Mouse (Mus musculus) gastrocnemius, adult 8-10 months (tissue): Measurements from ENCODE around the gene Clk3. TPM values are rescaled to one million over a fixed set of nuclear protein-coding genes. Genes with fewer than 3 reads are reported as not detected.
A peak's percentile ranks its signal among the peaks of the same experiment; 100 is the strongest.

Experiments used
- DNase-seq, 2 experiments: peaks; one replicate each; pipeline ENCODE4 v3.0.0; 2022; ENCODE audit warnings: low spot score in 2 of 2
- total RNA-seq, 4 experiments: library from RNA; stranded (reverse); gene quantifications; 2 replicates each; pipeline ENCODE4 v1.2.4; 2022

The Clk3 gene
- total RNA-seq, 4 experiments from 2014 or later, result 41.4 to 61.1 (median 44.6) TPM

DNA sequence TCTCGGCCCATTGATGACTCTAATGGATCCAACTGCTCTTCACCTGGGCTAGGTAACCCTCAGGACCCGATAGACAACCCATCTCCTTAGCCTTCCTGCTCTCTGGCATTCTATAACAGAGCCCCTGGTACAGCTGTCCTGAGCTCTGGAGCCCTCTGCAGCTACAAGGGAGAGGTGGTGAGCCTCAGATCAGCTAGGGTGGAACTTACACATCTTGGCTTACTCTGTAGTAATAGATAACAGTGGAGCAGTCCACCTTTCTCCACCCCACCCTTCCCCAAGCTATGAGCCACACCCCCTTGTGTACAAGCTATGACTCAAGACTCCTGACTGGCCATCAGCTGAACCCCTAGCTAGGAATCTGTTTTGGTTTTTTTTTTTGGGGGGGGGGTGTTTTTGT, 5.2 kb upstream of the Clk3 start:
- no peak for DNase-seq

DNA sequence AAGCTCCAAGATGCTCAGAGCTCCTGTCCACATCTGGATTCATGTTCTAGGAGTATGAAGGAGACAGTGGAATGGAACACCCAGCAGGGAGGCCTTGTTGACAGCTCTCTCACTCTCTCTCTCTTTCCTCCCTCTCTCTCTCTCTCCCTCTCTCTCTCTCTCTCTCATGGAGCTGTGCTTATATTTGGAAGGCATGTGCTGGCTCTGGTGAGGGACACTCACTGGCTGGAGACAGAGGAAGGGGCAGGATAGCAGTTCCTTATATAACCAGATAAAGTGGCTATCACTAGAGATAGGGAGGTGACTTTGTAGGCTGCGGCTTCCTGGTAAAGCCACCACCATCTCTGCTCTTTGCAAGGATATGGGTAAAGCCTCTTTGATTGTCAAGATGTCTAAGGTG, 4.6 kb upstream of the Clk3 start:
- DNase-seq, result no peak

DNA sequence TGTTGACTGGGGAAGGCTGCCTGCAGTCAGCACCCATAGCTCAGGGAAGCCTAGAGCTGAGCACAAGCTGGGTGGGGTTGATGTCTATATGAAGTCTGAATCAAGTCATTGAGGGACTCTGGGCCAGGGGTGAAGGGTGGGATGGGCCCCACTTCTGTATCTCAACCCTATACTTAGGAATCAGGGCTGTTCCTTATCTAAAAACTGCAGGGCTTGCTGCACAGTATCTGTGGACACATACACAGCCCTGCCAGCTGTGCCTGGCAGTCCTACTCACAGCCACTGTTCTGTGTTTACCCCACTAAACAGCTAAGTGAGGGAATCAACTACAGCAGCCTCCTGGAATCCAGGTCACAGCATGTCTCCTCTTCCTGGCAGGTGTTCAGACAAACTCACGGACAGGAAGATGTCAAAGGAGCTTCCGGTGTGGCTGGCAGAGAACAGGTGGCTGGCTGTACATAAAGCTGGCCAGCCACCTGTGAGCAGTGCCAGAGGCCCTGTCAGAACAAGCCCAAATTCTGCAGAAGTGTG, 3.9 kb upstream of the Clk3 start:
- DNase-seq, result peak in 1 of 2 experiments; percentile 44

DNA sequence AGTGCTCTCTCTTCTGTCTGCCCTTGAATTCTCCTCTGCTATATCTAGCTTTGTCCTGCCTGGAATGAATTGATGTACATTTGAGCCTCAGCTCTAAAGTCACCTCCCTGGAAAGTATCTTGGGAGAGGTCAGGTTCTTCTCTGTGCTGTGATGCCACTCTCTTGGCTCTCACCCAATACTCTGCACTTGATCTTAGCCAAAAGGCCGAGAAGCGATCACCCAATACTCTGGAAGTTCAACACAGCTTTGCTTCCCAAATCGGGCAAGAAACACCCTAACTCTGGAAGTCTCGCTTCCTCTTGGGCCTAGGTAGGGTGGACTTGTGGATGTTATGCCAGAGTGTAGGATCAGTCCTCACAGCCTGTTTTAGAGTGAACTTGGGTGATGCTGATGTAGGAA, 1.6 kb upstream of the Clk3 start:
- DNase-seq, result no peak

DNA sequence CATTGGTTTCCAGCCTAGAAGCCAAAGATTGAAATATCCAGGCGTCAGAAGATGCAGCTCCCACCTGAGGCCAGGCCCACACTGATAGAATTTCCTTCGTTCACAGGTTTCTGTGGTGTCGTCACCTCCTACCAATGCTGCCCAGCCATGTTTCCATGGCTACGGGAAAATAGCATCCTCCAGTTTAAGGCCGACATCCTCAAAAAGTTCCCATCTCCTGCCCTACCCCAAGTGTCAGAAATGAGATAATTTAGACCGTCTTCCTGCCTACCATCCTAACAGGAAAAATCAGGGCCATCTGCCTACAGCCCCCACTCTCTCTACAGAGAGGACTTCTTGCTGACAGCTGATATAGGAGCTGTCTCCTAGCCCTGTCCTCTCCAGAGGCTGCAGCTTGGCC, 771 bp upstream of the Clk3 start:
- DNase-seq, result no peak

DNA sequence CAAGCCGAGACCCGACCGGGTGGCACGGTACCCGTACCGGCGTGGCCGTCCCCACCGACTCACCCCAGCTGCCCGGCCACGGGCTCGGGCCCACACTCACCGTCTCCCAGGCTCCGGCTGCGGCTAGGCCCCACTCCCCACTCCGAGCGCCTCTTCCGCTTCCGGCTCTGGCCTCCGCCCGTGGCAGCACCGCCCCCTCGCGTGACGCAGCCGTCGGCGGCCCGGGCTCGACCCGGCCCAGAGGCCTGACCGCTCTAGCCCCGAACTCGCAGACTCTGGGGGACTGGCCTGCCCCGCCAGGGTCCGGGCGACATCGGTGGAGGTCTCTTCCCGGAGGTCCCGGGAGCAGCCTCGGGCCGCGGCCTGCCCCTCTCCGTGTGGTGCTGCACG, 691 bp downstream of the Clk3 start:
- peak; percentile 91 to 92 for DNase-seq

DNA sequence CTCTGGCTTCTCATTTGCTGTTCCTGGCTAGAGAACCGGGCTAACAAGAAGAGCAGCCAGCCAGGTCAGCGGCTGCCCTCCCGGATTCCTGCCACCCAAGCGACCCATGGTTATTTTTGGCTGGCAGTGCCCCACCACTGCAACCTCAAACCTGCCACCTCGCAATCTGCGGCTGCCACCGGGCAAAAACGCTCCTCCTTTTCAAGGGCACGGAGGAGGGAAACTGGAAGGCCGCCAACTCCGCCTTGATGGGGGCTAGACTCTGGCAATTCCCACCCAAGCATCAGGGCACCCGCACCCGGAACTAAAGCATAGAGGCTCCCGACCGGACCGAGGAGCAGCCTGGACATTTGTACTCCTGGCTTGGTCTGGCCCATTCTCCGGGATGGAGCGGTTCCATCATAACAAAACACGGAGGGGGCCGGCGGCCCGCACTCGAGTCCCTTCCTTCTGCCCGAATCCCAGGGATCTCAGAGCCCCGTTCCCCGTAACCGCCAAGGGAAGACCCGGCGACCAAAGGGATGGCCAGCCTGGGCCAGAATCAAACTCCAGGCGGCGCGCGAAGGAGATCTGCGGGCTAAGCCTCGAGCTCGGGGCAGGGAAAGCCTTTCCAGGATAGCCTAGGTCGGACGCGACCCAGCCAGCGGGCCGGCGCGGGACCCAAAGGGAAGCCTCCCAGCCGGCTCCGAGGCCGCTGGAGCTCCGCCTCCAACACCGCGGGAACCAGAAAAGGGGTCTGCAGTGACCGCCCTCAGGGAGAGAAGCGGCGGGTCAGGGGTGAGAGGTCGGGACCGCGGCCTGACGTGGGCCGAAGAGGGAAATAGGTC, 1.3 kb downstream of the Clk3 start:
- peak; percentile 69 to 80 for DNase-seq

DNA sequence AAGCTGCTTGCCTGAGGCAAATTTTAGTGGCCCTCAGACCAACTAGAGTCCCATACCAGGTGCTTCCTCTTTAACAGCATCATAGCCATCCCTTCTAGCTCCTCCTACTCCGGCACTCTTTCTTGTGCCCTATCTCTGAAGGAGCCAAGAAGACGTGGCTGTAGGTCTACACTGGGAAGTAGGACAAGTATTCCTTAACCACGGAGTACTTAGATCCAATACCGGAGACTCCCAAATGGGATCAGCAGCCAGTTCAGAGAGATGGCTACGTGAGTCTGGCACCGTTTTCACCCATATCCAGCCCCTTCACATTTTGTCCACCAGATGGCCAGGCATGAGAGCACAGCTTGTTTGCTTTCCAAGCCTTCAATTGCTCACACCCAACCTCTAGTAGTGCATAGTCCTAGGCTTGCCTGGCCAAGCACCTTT, 3.1 kb downstream of the Clk3 start:
- DNase-seq, result peak in 1 of 2 experiments; percentile 27

DNA sequence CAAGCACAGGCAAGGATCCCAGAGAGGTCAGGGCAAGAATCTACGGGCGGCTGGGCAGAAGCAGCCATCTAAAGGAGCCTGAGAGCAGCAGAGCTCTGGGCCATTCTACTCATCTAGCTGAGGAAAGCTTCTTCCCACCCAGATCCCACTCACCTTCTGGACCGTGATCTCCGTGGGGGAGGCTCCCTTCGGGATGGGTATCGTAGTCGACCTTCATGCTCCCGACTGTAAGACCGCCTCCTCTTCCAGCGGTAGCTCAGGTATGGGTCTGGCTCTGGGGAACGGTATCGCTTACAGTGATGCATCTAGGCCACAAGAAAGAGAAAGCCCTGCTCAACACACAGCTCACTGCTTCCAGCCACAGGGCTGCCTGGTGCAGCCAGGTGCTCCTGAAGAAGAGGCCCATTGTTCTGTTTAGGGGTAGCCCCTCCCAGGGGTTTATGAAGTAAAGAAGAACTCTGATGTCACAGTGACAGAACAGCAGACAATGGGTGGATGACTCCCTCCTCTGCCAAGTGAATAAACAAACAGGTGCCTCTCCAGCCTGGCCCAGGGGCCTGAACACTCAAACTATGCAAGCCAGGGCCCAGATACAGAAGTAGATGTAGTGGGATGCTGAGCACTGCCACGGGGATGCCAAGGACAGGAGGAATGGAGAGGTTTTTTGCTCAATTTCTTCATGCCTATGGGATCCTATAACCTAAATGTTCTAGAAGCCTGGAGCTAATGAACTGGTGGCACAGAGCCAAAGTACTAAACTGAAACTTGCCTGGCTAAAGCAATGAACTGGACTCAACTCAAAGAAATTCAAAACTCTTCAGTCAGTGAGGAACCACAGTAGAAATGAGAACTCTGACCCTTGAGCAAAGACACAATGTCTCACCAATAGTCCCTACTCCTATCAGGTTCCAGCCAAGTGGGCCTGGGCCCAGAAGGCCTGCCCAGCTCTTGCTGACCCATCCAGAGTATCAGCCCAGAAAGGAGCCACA, 3.8 kb downstream of the Clk3 start:
- DNase-seq, result peak; percentile 47 to 56

DNA sequence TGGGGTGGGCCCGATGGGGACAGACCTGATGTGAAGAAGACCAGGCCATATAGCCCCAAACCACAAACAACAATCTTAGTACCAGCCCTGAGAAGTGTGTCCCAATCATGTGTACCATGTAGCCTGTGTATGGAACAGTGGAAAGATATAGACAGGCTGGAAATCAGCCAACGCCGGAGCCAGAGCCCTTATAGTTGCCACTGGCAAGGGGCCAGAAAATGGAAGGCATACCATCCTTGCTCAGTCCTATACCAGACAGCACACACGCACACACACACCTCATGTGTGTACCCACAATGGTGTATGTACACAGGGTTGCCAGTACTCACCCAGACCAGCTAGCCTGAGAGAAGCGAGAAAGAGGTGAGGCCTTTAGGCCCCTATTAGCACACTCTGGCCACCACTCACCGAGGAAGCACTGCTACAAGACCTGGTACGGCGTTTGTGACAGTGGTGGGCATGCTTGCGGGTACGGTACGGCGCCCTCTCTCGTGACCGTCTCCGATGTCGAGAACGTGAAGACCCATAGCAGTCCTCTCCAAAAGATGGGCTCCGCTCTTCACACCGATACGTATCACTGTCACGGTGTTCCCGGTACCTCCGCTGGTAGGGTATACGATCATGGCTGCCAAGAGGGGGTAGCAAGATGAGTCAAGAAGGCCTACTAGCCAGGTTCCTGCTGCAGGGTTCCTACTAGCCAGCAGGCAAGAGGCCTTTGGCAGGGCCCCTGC, 5.1 kb downstream of the Clk3 start:
- DNase-seq, result peak in 1 of 2 experiments; percentile 23

DNA sequence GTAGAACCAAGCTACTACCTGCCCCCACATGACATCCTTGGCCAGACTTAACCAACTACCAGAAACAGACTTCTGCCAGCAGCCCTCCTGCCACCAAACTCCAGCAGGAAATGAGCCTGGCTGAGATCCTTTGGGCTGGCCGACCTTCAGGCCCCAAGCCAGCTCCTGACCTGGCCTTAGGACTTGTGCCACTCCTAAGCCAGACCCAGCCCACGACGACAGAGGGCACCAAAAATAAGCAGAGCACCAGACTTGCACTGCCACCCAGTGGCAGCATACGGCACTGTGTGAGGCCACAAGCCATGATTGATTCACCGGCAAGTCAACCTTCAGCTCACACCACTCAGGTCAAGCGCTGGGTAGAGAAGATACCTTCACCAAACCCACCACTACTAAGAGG, 6.4 kb downstream of the Clk3 start:
- peak; percentile 75 to 87 for DNase-seq

DNA sequence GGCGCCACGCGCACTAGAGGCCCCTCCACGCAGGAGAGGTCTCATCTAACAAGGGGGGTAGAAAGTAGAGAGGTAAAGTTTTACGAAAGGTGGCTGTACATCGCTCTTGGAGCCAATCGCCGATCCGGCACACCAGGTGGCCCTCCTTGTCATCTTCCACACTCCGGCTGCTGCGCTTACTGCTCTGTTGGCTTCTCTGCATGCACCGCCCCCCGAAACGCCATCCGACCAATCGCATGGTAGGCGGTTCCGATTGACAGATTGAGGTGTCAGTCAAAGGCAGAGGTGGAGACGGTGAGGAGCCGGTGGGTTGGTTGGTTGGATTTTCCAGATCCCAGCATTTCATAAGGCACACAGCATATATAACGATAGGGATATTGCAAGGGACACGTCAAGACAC, 7.1 kb downstream of the Clk3 start:
- no peak for DNase-seq

DNA sequence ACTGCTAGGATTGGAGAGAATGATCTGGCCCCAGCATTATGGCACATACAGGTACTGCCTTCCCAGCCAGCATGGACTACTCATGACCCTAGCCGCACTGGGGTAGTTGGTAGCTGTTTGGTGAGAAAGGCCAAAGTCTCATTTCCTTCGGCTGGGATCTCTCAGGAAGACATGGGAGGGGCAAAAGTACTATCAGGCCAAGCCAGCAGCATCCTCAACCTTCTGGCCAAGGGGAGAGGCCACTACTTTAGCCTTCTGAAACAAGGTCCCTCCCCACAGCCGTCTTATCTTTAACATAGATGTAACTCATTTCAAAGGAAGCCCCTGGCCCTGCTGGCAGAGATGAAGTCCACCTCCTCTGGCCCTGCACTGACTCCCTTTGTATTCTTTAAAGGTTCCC, 8.1 kb downstream of the Clk3 start:
- no peak for DNase-seq

DNA sequence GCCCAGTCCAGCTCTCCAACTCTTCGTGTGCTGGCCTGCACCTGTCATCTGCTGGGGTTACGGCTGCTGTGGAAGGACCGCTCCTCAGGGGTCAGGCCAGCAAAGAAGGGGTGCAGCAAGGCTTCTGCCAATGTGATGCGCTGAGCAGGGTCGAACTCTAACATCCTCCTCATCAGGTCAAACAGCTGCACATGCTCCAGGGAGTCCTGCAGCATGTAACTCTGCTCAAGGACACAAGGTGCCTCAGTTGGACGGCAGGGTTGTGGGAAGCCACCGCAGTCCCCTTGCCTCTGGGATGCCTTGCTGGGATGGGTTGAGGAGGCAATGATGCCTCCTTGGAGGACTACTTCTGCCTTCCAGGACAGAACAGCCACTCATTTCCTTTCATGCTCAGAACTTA, 14.8 kb downstream of the Clk3 start:
- no peak for DNase-seq

DNA sequence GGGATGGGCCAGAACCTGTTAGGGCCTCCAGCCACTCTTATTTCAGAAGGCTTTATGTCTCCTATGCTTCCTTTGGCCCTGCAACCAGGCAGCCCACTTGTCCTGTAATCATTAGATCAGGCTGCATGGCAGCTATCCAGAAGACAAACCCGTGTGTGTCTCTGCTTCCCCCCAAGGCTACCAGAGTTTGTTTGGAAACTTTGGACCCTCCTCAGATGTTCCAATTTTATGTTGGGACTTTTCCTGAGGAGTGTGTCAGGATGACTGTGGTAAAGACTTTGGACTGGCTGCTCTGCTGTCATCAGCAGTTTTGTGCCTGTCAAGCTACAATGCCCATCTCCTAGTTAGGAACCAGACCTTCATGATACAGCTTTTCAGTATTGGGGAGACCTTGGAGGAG, 16.8 kb downstream of the Clk3 start:
- DNase-seq, result no peak

DNA sequence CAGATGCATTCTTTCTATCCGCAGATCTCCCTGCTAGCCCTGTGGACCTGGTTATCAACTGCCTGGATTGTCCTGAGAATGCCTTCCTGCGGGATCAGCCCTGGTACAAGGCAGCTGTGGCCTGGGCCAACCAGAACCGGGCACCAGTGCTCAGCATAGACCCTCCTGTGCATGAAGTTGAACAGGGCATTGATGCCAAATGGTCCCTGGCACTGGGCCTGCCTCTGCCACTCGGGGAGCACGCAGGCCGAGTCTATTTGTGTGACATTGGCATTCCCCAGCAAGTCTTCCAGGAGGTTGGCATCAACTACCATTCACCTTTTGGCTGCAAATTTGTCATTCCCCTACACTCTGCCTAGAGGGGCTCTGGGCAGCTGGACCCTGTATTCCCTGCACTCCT, 17.5 kb downstream of the Clk3 start:
- peak in 1 of 2 experiments; percentile 47 for DNase-seq

DNA sequence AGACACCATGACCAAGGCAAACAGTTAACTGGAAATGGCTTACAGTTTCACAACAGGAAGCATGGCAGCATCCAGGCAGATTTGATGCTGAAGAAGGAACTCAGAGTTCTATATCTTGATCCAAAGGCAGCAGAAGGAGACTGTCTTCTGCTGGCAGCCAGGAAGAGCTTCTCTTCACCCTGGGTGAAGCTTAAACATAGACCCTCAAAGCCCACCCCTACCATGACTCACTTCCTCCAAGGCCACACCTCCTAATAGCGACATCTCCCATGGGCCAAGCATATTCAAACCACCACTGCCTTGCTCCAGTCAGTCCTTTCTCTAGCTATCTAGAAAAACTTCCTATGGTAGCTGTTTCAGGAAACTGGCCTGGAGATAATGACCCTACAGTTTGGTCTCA, 18.6 kb downstream of the Clk3 start:
- no peak for DNase-seq

DNA sequence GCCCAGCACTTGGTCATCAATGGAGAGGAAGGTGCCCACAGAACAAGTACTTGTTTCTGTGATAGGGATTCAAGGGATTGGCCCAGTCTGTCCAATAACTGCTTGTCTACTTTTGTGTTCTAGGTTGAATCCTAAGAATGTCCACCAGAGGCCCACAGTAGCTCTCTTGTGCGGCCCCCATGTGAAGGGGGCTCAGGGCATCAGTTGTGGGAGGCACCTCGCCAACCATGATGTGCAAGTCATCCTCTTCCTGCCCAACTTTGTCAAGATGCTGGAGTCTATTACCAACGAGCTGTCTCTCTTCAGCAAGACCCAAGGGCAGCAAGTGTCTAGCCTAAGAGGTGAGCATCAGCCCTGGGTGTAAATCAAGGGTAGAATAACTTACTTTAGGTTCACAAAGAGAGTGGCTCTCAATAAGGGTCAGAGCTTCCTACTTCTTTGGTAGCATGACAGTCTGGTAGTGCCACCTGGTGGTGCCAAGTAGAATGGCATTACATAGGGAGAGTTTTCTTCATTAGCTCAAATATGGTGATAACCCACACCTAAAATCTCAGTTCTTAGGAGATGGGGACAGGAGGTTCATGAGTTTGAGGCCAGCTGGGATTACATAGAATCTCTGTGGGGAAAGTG, 21.1 kb downstream of the Clk3 start:
- no peak for DNase-seq

DNA sequence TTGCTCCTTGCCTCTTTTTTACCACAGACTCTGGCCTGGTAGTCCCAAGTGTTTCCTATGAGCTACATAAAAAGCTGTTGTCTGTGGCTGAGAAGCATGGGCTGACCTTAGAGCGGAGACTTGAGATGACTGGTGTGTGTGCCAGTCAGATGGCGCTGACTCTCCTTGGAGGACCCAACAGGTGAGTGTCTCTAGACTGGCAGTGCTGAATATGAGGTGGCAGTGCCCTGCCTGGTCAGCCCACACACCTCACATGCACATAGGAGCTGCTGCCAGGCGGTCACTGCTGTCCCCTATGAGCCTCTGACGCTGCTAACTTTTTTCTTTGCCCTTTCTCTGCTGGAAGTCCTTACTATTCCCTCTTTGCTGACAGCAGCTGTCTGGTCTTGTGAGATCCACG, 25.8 kb downstream of the Clk3 start:
- peak in 1 of 2 experiments; percentile 37 for DNase-seq

DNA sequence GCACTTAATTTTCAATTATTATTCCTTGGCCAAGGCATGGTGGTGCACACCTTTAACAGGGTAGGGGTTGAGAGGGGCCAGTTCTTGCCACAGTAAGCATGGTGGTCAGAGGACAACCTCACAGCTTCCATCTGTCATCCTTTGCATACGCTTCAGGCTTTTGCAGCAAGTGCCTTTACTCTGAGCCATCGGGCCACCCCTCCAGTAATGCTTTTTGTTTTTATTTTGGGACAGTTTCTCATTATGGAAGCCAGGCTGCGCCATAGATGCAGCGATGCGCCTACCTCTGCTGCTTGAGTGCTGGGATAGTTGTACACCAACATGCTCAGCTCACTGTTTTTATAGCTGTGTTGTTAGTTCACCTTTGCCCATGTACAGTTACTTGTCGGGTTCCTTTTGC, 32.1 kb downstream of the Clk3 start:
- no peak for DNase-seq

DNA sequence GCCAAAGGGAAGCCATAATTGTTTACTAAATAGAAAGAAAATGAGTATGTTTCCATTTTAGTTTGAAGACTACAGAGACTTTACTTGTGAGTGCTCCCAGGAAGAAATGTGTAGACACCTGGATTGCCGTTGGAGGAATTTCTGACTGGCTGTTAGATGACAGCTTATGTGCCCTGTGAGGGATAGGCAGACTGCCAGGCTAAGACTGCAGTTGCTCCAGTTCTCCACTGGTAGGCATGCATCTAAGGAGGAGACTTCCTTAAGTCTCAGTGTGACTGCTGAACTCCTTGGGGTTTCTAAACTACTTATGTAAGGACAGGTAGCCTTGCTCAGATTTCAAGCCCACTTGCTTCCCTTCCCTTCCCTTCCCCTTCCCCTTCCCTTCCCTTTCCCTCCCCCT, 37.3 kb downstream of the Clk3 start:
- no peak for DNase-seq
